Mouse (Mus musculus) hindbrain, embryonic 13.5 days (tissue): ENCODE data around the gene Col6a4. TPM values are rescaled to one million over a fixed set of nuclear protein-coding genes. Genes with fewer than 3 reads are reported as not detected.
A peak's percentile ranks its signal among the peaks of the same experiment; 100 is the strongest.

Experiments
- ATAC-seq: fragments of 200-750 bp; cut with Nextera tagmentation; 2 replicates; pipeline ENCODE4 v1.8.0; 2017; ENCODE audit warnings: moderate TSS enrichment; ENCODE audit not compliant: low FRiP score
- H3K27ac ChIP-seq: fragments of 300-500 bp; sonication (generic); 2 replicates; pipeline ENCODE4 v1.5.1; 2015; ENCODE audit warnings: inconsistent platforms, mild to moderate bottlenecking, moderate library complexity
- H3K27me3 ChIP-seq: fragments of 300-500 bp; sonication (generic); 2 replicates; pipeline ENCODE4 v1.6.1; 2015; ENCODE audit warnings: mild to moderate bottlenecking, inconsistent platforms
- H3K36me3 ChIP-seq: fragments of 300-500 bp; sonication (generic); 2 replicates; pipeline ENCODE4 v1.6.1; 2015; ENCODE audit warnings: mild to moderate bottlenecking, inconsistent platforms
- H3K4me1 ChIP-seq: fragments of 300-500 bp; sonication (generic); replicated peaks from 2 replicates; pipeline ENCODE4 v1.6.1; 2015; ENCODE audit warnings: inconsistent platforms
- H3K4me2 ChIP-seq: fragments of 300-500 bp; sonication (generic); 2 replicates; pipeline ENCODE4 v1.6.1; 2015; ENCODE audit warnings: inconsistent platforms, mild to moderate bottlenecking, moderate library complexity
- H3K4me3 ChIP-seq: fragments of 300-500 bp; sonication (generic); 2 replicates; pipeline ENCODE4 v1.5.1; 2015; ENCODE audit warnings: mild to moderate bottlenecking, inconsistent platforms
- H3K9ac ChIP-seq: fragments of 300-500 bp; sonication (generic); 2 replicates; pipeline ENCODE4 v1.6.1; 2015; ENCODE audit warnings: mild to moderate bottlenecking, inconsistent platforms
- H3K9me3 ChIP-seq: fragments of 300-500 bp; sonication (generic); 2 replicates; pipeline ENCODE4 v1.6.1; 2016; ENCODE audit warnings: inconsistent platforms
- WGBS: fragments of 180-500 bp; shearing (Covaris S2); methylation state at CpG from one replicate; pipeline ENCODE4 v1.1.7; 2015; 5-methylcytosine and 5-hydroxymethylcytosine counted together
- polyA plus RNA-seq: library from polyadenylated mRNA; unstranded; fragments of >200 nt; fragmentation: Nextera tagmentation; extraction: Ambion mirVana; gene quantifications from 2 replicates; pipeline ENCODE4 v1.2.1, GENCODE M21; 2015

The Col6a4 gene
- polyA plus RNA-seq, 1 experiment from 2014 or later = 1.1 TPM

DNA sequence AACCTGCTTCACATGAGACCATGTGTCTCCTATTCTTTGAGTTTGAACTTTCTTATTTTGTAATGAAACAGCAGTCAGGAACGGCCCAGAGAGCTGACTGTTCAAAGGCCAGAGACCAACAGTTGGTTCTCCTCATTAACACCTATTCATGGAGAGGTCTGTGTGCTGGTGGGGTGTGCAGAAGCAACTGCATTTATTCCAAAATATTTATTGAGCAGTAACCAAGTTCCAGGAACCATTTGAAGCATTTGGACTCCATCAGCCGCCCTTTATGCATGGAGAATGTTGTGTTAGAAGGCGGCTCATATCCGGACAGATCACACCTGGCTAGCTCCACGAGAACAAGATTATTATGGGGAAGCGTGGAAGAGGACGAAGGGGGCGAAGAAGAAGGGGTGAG, 118.1 kb downstream of the Col6a4 start:
- Histone ChIP-seq H3K36me3 (no peaks in the 10 kb centered on the region), H3K4me3 (no peak overlapping the region), H3K9ac (no peak overlapping the region), H3K9me3 (no peaks in the 10 kb centered on the region), H3K27me3 (peaks cover 12% of the 10 kb centered on the region; the same call in 1 of the 2 replicates), H3K4me2 (no peak overlapping the region), H3K27ac (no peak overlapping the region), H3K4me1 (no peaks in the 10 kb centered on the region)
- WGBS = 93% methylated on average over 8 of the region's 8 CpGs
- ATAC-seq = no peak

DNA sequence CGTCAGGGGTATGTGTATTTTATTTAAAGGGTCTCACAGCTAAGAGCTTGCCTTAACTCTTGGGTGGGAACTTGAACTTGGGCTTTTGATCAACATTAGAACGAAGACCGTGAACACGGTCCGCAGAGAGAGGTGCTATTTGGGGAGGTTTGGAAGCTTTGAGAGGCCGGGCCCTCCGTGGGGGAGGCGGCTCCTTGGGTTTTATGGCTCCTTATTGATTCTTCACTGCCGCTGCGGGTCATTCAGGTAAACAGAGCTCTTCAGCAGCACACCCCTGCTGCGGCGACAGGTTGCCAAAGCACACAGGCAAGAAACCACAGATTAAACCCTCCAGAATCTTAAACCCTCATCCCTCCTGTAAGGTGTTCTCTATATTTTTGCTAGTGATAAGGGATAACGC, 119.7 kb downstream of the Col6a4 start:
- H3K9me3 ChIP-seq = no peaks in the 10 kb centered on the region
- no peaks in the 10 kb centered on the region for H3K4me1 ChIP-seq
- H3K4me3 ChIP-seq = no peak overlapping the region
- WGBS = 22% methylated on average over 13 of the region's 13 CpGs
- H3K9ac ChIP-seq = no peak overlapping the region
- no peak for ATAC-seq
- no peak overlapping the region for H3K27ac ChIP-seq
- no peaks in the 10 kb centered on the region for H3K36me3 ChIP-seq
- H3K27me3 ChIP-seq = peaks cover 12% of the 10 kb centered on the region; the same call in 1 of the 2 replicates
- no peak overlapping the region for H3K4me2 ChIP-seq

DNA sequence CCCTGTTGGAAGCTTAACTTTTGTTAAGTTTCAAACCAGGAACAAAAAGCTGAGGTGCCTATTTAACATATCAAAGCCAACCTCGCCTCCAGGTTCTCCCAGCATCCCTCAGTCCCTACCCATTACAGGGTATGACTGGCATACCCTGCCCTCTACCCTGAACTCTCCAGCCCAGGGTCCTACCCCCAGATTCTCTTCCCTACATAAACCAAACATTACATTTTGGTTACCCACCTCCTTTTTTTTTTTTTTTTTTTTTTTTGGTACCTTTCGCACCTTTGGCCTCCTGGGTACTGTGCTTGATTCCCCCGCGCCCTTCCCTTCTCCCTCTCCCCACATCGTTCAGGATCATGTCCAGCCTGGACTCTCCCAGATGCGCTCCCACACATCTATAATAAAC, 120.3 kb downstream of the Col6a4 start:
- Histone ChIP-seq H3K36me3 (no peaks in the 10 kb centered on the region), H3K27me3 (peaks cover 12% of the 10 kb centered on the region; the same call in 1 of the 2 replicates), H3K4me1 (no peaks in the 10 kb centered on the region), H3K9ac (no peak overlapping the region), H3K4me3 (no peak overlapping the region), H3K9me3 (no peaks in the 10 kb centered on the region), H3K27ac (no peak overlapping the region), H3K4me2 (no peak overlapping the region)
- ATAC-seq = no peak
- WGBS = 57% methylated on average over 6 of the region's 6 CpGs

DNA sequence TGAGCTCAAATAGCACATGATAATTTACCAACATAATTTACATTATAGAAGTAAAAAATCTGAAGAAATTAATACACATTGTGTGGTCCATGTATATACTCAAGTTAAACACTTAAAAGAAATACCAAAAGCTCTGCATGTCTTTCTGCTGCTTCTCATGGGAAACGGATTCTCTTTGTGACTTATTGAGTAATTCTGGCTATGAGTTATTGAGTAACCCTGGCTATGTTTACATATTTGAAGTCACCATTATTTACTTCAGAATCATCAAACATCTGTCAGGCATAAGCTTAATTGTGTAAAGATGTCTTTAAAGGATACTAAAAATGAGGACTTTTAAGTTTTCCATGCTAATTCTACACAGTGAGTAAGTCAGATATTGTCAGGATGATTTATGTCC, 122.8 kb downstream of the Col6a4 start:
- H3K4me2 ChIP-seq = no peak overlapping the region
- H3K9me3 ChIP-seq = no peaks in the 10 kb centered on the region
- no peak overlapping the region for H3K4me3 ChIP-seq
- no peak overlapping the region for H3K9ac ChIP-seq
- H3K4me1 ChIP-seq = no peaks in the 10 kb centered on the region
- no peaks in the 10 kb centered on the region for H3K36me3 ChIP-seq
- no peak for ATAC-seq
- H3K27ac ChIP-seq = no peak overlapping the region
- H3K27me3 ChIP-seq = peaks cover 12% of the 10 kb centered on the region; the same call in 1 of the 2 replicates
- WGBS = 88% methylated on average over 1 of the region's 1 CpGs

DNA sequence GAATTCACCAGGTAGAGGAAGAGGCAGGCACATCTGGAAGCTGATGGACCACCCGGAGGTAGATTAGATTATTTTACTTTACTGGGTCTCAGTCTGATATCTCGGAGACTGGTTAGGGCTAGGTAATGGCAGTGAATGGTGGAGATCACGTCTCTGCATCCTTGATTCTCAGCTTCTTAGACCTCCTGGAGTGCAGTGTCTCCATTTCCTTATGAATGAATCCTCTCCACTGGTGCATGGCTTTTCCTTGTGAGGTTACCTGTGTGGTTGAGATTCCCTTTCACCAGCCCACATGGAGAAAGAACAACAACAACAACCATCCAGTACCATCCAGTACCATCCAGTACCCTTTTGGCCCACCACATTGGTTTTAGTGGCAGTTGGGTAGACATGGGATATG, 124.6 kb downstream of the Col6a4 start:
- 90% methylated on average over 3 of the region's 3 CpGs for WGBS
- ATAC-seq = no peak
- Histone ChIP-seq H3K36me3 (no peaks in the 10 kb centered on the region), H3K4me3 (no peak overlapping the region), H3K4me1 (no peaks in the 10 kb centered on the region), H3K27ac (no peak overlapping the region), H3K9ac (no peak overlapping the region), H3K4me2 (no peak overlapping the region), H3K27me3 (peaks cover 8% of the 10 kb centered on the region; the same call in 1 of the 2 replicates), H3K9me3 (no peaks in the 10 kb centered on the region)

DNA sequence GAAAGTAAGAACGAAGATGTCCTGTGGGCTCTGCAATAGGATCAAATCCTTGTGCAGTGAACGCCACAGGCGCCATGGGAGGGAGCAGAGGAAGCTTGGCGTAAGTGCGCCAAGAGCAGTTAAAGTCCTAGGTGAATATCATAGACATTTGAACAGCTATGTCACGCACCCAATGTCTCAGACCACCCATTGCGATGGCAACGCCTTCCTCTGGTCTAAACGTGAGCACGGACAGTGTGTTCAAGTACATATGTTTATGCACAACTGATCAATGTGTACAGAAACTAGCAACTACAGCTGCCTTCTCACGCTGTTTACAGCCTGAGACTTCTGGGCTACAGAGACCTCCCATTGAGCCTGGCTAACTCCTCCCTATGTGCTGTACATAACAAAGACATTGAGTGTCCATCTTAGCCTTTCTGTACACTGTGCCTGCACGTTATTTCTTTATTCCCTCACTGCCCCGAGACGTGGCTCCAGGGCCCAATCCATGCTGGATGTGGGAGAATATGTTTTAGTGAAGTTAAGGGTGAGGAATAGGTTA, 125.2 kb downstream of the Col6a4 start:
- no peaks in the 10 kb centered on the region for H3K36me3 ChIP-seq
- H3K4me2 ChIP-seq = no peak overlapping the region
- no peak overlapping the region for H3K27ac ChIP-seq
- H3K27me3 ChIP-seq = 0 out of 2 replicates have a peak, but pooled peaks cover 3% of the 10 kb centered on the region
- H3K9ac ChIP-seq = no peak overlapping the region
- no peaks in the 10 kb centered on the region for H3K4me1 ChIP-seq
- ATAC-seq = no peak
- H3K9me3 ChIP-seq = no peaks in the 10 kb centered on the region
- no peak overlapping the region for H3K4me3 ChIP-seq
- WGBS = 90% methylated on average over 14 of the region's 14 CpGs

DNA sequence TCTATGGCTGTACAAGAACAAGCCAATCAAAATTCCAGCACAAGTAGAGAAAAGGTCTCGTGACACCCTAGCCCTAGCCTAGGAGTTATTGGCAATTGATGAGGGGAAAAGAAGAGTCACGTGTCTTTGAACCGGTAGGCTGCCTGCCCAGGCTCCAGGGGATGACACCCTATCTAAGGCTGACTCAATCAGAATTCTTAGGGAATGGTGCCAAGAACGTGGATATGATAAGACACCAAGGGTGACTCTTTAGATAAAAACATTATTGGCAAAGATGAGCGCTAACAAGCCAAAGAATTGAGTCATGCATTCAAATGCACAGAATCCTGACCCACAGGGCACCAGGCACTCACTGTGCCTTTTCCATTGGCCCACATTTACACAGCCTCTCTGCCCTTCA, 125.7 kb downstream of the Col6a4 start:
- H3K4me3 ChIP-seq = no peak overlapping the region
- no peak overlapping the region for H3K27ac ChIP-seq
- 82% methylated on average over 5 of the region's 5 CpGs for WGBS
- no peaks in the 10 kb centered on the region for H3K36me3 ChIP-seq
- H3K27me3 ChIP-seq = 0 out of 2 replicates have a peak, but pooled peaks cover under 1% of the 10 kb centered on the region
- ATAC-seq = no peak
- H3K4me1 ChIP-seq = no peaks in the 10 kb centered on the region
- H3K9me3 ChIP-seq = no peaks in the 10 kb centered on the region
- H3K9ac ChIP-seq = no peak overlapping the region
- no peak overlapping the region for H3K4me2 ChIP-seq

DNA sequence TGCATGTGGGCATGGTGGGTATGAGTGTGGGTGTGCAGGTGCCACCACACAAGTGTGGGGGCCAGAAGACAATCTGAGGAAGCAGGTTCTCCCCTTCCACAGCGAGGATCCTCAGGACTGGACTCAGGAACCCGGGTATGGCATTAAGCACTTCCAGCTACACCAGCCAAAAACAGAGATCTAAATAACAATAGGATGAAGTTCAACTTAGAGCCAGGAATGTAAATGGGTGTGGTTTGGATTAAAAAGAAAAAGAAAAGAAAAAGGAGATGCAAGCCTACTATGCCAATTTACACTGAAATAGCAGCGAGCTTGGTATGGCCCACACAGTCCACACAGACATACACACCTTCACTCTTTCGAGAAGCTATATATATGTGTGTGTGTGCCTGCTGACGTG, 128.6 kb downstream of the Col6a4 start:
- Histone ChIP-seq H3K9ac (no peak overlapping the region), H3K27me3 (no peaks in the 10 kb centered on the region), H3K27ac (no peak overlapping the region), H3K4me2 (no peak overlapping the region), H3K9me3 (no peaks in the 10 kb centered on the region), H3K36me3 (no peaks in the 10 kb centered on the region), H3K4me1 (no peaks in the 10 kb centered on the region), H3K4me3 (no peak overlapping the region)
- WGBS = 78% methylated on average over 5 of the region's 5 CpGs
- ATAC-seq = no peak

DNA sequence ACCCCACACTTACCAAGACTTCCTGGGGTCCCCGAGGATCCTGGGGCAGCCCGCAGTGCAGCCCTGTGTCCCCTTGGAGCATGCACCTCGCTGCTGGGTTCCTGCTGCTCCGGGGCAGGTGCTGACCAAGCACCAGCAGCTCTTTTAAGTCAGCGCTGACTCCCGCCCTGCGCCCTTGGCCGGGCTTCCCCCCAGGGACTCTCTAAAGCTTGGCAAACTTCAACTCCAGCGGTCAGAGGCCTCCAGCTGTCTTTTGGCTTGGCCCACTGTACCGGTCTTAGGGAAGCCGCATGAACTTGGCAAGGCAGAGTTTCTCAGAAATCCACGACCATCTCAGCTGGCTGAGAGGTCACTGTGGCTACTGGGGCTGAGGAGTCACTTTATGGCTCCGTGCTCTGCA, 136.1 kb downstream of the Col6a4 start, which contains the start of gene Col6a5:
Gene Col6a5, minus strand, starts transcription at position 111 of the 400 bp plus-strand sequence.
- no peak for ATAC-seq
- Histone ChIP-seq H3K27me3 (peaks cover 10% of the 10 kb centered on the region), H3K9me3 (no peaks in the 10 kb centered on the region), H3K4me2 (no peak within 1 kb of the TSS), H3K27ac (no peak within 1 kb of the TSS), H3K9ac (no peak within 1 kb of the TSS), H3K4me1 (no peaks in the 10 kb centered on the region), H3K4me3 (no peak within 1 kb of the TSS), H3K36me3 (no peaks in the 10 kb centered on the region)
- WGBS = 21% methylated on average over 13 of the region's 13 CpGs

DNA sequence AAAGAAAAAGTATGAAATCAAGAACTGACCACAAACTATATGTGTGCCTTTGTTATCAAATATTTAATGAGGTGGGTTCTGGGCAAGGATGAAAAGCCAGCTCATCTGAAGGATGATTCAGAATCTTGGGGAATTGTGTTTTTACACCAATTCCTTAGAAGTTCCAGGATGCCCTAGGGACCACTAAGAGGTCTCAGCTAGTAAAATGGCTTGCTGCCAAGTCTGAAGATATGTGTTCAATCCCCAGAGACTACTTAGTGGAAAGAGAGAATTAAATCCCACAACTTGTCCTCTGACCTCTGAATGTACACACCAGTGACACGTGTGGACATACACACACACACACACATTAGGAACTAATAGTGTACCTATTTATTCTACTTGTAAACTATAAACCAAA, 137.5 kb downstream of the Col6a4 start:
- Histone ChIP-seq H3K4me2 (no peak overlapping the region), H3K9me3 (no peaks in the 10 kb centered on the region), H3K4me3 (no peak overlapping the region), H3K27me3 (peaks cover 10% of the 10 kb centered on the region), H3K27ac (no peak overlapping the region), H3K4me1 (no peaks in the 10 kb centered on the region), H3K9ac (no peak overlapping the region), H3K36me3 (no peaks in the 10 kb centered on the region)
- WGBS = 64% methylated on average over 1 of the region's 1 CpGs
- no peak for ATAC-seq

DNA sequence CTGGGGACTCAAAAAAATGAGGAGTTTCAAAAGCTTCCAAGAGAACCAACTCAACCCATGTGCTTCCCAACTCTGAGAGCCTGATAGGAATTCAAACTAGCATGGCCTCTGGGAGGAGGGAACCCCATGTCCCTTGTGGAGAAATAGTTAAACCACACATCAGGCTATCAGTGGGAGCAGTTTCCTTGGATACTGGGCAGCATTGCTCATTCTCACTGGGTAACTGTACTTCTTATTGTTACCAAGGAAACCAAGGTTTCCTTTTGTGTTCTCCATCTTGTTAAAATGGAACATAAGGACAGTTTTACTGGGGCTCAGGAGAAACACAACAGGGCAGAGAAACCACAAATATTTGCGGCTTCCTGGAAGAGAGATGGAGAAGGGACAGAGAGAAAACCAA, 146.8 kb downstream of the Col6a4 start:
- Histone ChIP-seq H3K4me2 (no peak overlapping the region), H3K27ac (peak overlapping the region; percentile 15; the same call in 1 of the 2 replicates), H3K9me3 (no peaks in the 10 kb centered on the region), H3K36me3 (no peaks in the 10 kb centered on the region), H3K4me1 (0 out of 2 replicates have a peak, but pooled peaks cover 4% of the 10 kb centered on the region), H3K27me3 (no peaks in the 10 kb centered on the region), H3K9ac (no peak overlapping the region), H3K4me3 (no peak overlapping the region)
- ATAC-seq = no peak
- 75% methylated on average over 1 of the region's 1 CpGs for whole genome bisulfite sequencing

DNA sequence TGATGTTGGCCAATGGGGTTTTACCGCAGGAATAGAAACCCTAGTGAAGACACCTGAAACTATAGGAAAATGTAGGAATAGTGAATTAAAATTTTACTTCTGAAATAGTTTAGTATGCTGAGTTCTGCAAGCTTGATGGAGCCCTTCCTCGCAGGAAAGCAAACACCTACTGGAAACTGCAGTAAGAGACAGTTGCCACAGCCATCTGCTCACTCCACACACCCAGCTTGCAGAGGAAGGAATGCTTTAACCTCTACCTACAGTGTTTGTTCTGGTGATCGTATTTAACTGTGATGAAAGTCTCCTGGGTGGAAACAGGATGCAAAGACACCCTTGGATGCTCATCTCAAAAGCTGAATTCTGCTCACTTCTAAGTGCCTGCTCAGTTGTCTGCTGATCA, 149.0 kb downstream of the Col6a4 start:
- no peak overlapping the region for H3K4me2 ChIP-seq
- WGBS = 87% methylated on average over 3 of the region's 3 CpGs
- no peaks in the 10 kb centered on the region for H3K36me3 ChIP-seq
- ATAC-seq = no peak
- no peaks in the 10 kb centered on the region for H3K27me3 ChIP-seq
- no peak overlapping the region for H3K9ac ChIP-seq
- no peak overlapping the region for H3K27ac ChIP-seq
- H3K4me3 ChIP-seq = no peak overlapping the region
- 0 out of 2 replicates have a peak, but pooled peaks cover 4% of the 10 kb centered on the region for H3K4me1 ChIP-seq
- no peaks in the 10 kb centered on the region for H3K9me3 ChIP-seq
